Mouse (Mus musculus): Measurements from ENCODE around the gene Efl1.
"Not testable (repeated sequence)": the region's sequence is repeated elsewhere in the genome, so short reads cannot be mapped to it uniquely, and the experiment has no call there.

Efl1 gene

GRCm38 (mm10) chr7:82720501-82720900 is 72.1 kb downstream of the Efl1 start:
- no peak for DNase-seq (ENCODE audit: low spot score)

GRCm38 (mm10) chr7:82720906-82721305 is 72.5 kb downstream of the Efl1 start:
- DNase-seq (ENCODE audit: low spot score) = no peak

- DNase-seq (ENCODE audit: low spot score) = no peak
Measured at GRCm38 (mm10) chr7:82722486-82723123, 74.2 kb downstream of the Efl1 start.

- no peak for DNase-seq (ENCODE audit: low spot score)
Measured at GRCm38 (mm10) chr7:82723151-82723871, 74.9 kb downstream of the Efl1 start.

- no peak for DNase-seq (ENCODE audit: low spot score)
Measured at GRCm38 (mm10) chr7:82724491-82724890, 76.1 kb downstream of the Efl1 start.

GRCm38 (mm10) chr7:82725006-82725636 is 76.7 kb downstream of the Efl1 start:
- DNase-seq (ENCODE audit: low spot score) = no peak

- DNase-seq (ENCODE audit: low spot score) = no peak
Measured at GRCm38 (mm10) chr7:82725741-82726450, 77.5 kb downstream of the Efl1 start.

GRCm38 (mm10) chr7:82727066-82727465 is 78.7 kb downstream of the Efl1 start:
- no peak for DNase-seq (ENCODE audit: low spot score)

- not testable (repeated sequence) for DNase-seq (ENCODE audit: low spot score)
Measured at GRCm38 (mm10) chr7:82729009-82729408, 80.6 kb downstream of the Efl1 start.

GRCm38 (mm10) chr7:82733118-82733517 is 84.7 kb downstream of the Efl1 start:
- no peak for DNase-seq (ENCODE audit: low spot score)

- no peak for DNase-seq (ENCODE audit: low spot score)
Measured at GRCm38 (mm10) chr7:82733995-82734394, 85.6 kb downstream of the Efl1 start.

GRCm38 (mm10) chr7:82734748-82735600 is 86.6 kb downstream of the Efl1 start:
- no peak for DNase-seq (ENCODE audit: low spot score)

GRCm38 (mm10) chr7:82743116-82743765 is 94.8 kb downstream of the Efl1 start:
- DNase-seq (ENCODE audit: low spot score) = peak; percentile 27

GRCm38 (mm10) chr7:82744167-82744715 is 95.8 kb downstream of the Efl1 start:
- no peak for DNase-seq (ENCODE audit: low spot score)

GRCm38 (mm10) chr7:82748812-82749211 is 100.4 kb downstream of the Efl1 start:
- no peak for DNase-seq (ENCODE audit: low spot score)

GRCm38 (mm10) chr7:82749239-82749638 is 100.8 kb downstream of the Efl1 start:
- no peak for DNase-seq (ENCODE audit: low spot score)

- DNase-seq (ENCODE audit: low spot score) = no peak
Measured at GRCm38 (mm10) chr7:82752171-82753085, 104.0 kb downstream of the Efl1 start.

GRCm38 (mm10) chr7:82755602-82756155 is 107.3 kb downstream of the Efl1 start:
- no peak for DNase-seq (ENCODE audit: low spot score)

GRCm38 (mm10) chr7:82758521-82758920 is 110.1 kb downstream of the Efl1 start:
- no peak for DNase-seq (ENCODE audit: low spot score)

Measured in left cerebral cortex, adult 11 months (tissue).